Comparison of ENCODE assay signal across 21 mouse cellular contexts in the genomic region with DNA sequence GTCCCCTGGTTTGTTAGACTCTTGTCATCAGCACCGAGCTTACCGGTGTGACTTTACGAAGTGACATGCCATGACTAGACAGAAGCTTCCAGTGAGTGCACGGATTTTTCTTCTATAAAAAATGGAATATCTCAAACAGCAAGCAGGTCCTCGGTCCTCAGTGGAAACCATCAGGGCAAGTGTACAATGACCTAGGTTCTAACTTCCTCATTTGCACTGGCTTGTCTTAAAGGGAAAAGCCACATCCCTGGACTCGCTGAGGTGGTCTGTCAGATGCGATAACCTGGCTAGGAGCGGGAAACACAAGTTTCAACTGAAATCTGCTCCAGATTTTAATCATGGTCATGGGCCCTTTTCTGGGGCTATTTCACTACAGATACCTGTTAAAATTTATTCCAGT.
DNase-seq lines count a peak whose midpoint lies in the region; ATAC-seq lines count a peak whose summit lies in the region.
"Had no signal": no experiment of that assay in that cellular context is flagged by ENCODE, and none has a peak within 500 bp of the region (broad histone marks: within the 10 kb centered on the region; RNA-seq: fewer than 3 reads in every experiment).

No protein-coding gene starts in this region.

- H3K27me3 ChIP-seq in forebrain, embryonic 15.5 days, result no peaks in the 10 kb centered on the region
- H3K27me3 ChIP-seq in forebrain, embryonic 14.5 days (replicated peaks; ENCODE audit: control insufficient read depth, insufficient read depth, low read length), result no peaks in the 10 kb centered on the region
- H3K27me3 ChIP-seq in intestine, embryonic 16.5 days (replicated peaks; ENCODE audit: control insufficient read depth, insufficient read depth, low read length), result no peaks in the 10 kb centered on the region
- H3K27me3 ChIP-seq: CH12.LX; embryonic facial prominence, embryonic 15.5 days; heart, embryonic 13.5 days; Patski had no signal

- H3K9me3 ChIP-seq in forebrain, embryonic 15.5 days, result no peaks in the 10 kb centered on the region
- H3K9me3 ChIP-seq in forebrain, embryonic 14.5 days (replicated peaks; ENCODE audit: control insufficient read depth, low read length), result no peaks in the 10 kb centered on the region
- H3K9me3 ChIP-seq in intestine, embryonic 16.5 days (ENCODE audit: control insufficient read depth, low read length), result no peaks in the 10 kb centered on the region
- H3K9me3 ChIP-seq: embryonic facial prominence, embryonic 15.5 days; forebrain, embryonic 10.5 days; heart, embryonic 13.5 days; hindbrain, embryonic 12.5 days had no signal

- no peak overlapping the region for H3K4me2 ChIP-seq in forebrain, embryonic 15.5 days (replicated peaks)
- H3K4me2 ChIP-seq in forebrain, embryonic 14.5 days (ENCODE audit: low read length), result no peak overlapping the region
- H3K4me2 ChIP-seq in intestine, embryonic 16.5 days (ENCODE audit: low read depth, low read length), result no peak overlapping the region
- H3K4me2 ChIP-seq: embryonic facial prominence, embryonic 15.5 days; heart, embryonic 13.5 days; hindbrain, embryonic 12.5 days had no signal

- no peak overlapping the region for H3K4me3 ChIP-seq in forebrain, embryonic 15.5 days
- no peak overlapping the region for H3K4me3 ChIP-seq in forebrain, embryonic 14.5 days (ENCODE audit: low read depth, low read length)
- H3K4me3 ChIP-seq in intestine, embryonic 16.5 days (ENCODE audit: low read length), result no peak overlapping the region
- H3K4me3 ChIP-seq: embryonic facial prominence, embryonic 15.5 days; erythroblast, embryonic 14.5 days; forebrain, embryonic 10.5 days; gastrocnemius, adult 2 months; heart, embryonic 13.5 days; hindbrain, embryonic 12.5 days had no signal

- peaks cover 33% of the 10 kb centered on the region for H3K4me1 ChIP-seq in forebrain, embryonic 15.5 days
- peaks cover 35% of the 10 kb centered on the region for H3K4me1 ChIP-seq in forebrain, embryonic 14.5 days (ENCODE audit: control insufficient read depth, insufficient read depth, low read length)
- H3K4me1 ChIP-seq in intestine, embryonic 16.5 days (ENCODE audit: control insufficient read depth, insufficient read depth, low read length), result peaks cover 4% of the 10 kb centered on the region; the same call in 1 of the 2 replicates
- H3K4me1 ChIP-seq: embryonic facial prominence, embryonic 15.5 days had no signal

- ATAC-seq in forebrain, embryonic 15.5 days (replicated peaks), result no peak
- ATAC-seq in forebrain, embryonic 14.5 days, result no peak
- peak; percentile 9; the same call in 1 of the 2 replicates for ATAC-seq in intestine, embryonic 16.5 days
- 0 out of 2 replicates have a peak, but pooled peaks have one; percentile 52 for ATAC-seq in monocyte, adult 5-6 weeks (replicated peaks; ENCODE audit: insufficient number of reproducible peaks, low FRiP score, low TSS enrichment, poor library complexity, severe bottlenecking)
- ATAC-seq: activated CD4-positive, CD25-positive, alpha-beta regulatory T cell, adult 4 months; hindbrain, embryonic 16.5 days; Patski had no signal

- WGBS in forebrain, embryonic 15.5 days, result 93% methylated on average over 8 of the region's 8 CpGs
- WGBS in forebrain, embryonic 14.5 days, result 95% methylated on average over 8 of the region's 8 CpGs
- 82% methylated on average over 8 of the region's 8 CpGs for WGBS in intestine, embryonic 16.5 days

- no peak for DNase-seq in forebrain, embryonic 14.5 days (ENCODE audit: low spot score)
- DNase-seq in urinary bladder, postnatal 4 days (ENCODE audit: low spot score in 2 of 2), result no peak
- no peak for DNase-seq in layer of hippocampus, postnatal 25 days (ENCODE audit: extremely low spot score in 1 of 2, low spot score in 1 of 2)
- DNase-seq in liver, result no peak
- DNase-seq: cerebellum, adult 18-20 months; gastrocnemius, adult 2 months; gastrocnemius, postnatal 25 days; heart, adult 11 months; heart, postnatal 36 days had no signal

- no peak overlapping the region for H3K9ac ChIP-seq in forebrain, embryonic 15.5 days (replicated peaks)
- no peak overlapping the region for H3K9ac ChIP-seq in forebrain, embryonic 14.5 days (ENCODE audit: low read length)
- H3K9ac ChIP-seq in intestine, embryonic 16.5 days (ENCODE audit: low read depth, low read length), result no peak overlapping the region
- H3K9ac ChIP-seq: embryonic facial prominence, embryonic 15.5 days; heart, embryonic 13.5 days; hindbrain, embryonic 12.5 days had no signal

- no peaks in the 10 kb centered on the region for H3K36me3 ChIP-seq in forebrain, embryonic 15.5 days
- no peaks in the 10 kb centered on the region for H3K36me3 ChIP-seq in forebrain, embryonic 14.5 days (ENCODE audit: control insufficient read depth, insufficient read depth, low read length)
- no peaks in the 10 kb centered on the region for H3K36me3 ChIP-seq in intestine, embryonic 16.5 days (ENCODE audit: control insufficient read depth, insufficient read depth, low read length)
- H3K36me3 ChIP-seq: embryonic facial prominence, embryonic 15.5 days; forebrain, embryonic 10.5 days; heart, embryonic 13.5 days; hindbrain, embryonic 12.5 days had no signal

- peak overlapping the region; percentile 72 for H3K27ac ChIP-seq in forebrain, embryonic 15.5 days (replicated peaks)
- no peak overlapping the region for H3K27ac ChIP-seq in forebrain, embryonic 14.5 days (ENCODE audit: low read depth, low read length)
- H3K27ac ChIP-seq in intestine, embryonic 16.5 days (ENCODE audit: low read length), result no peak overlapping the region
- H3K27ac ChIP-seq: embryonic facial prominence, embryonic 15.5 days; forebrain, embryonic 10.5 days; gastrocnemius, adult 2 months; heart, embryonic 13.5 days; hindbrain, embryonic 12.5 days had no signal

Comparison
In these comparisons a context has a peak if more than half of its experiments do, and no peak if none do; other contexts are left out.
1. ATAC-seq: peak in intestine, embryonic 16.5 days (single experiment) and monocyte, adult 5-6 weeks (single experiment); none in forebrain, embryonic 15.5 days (single experiment) and forebrain, embryonic 14.5 days (single experiment).